Mouse (Mus musculus): ENCODE results near the gene Tmem211.

- no peak for TF ChIP-seq CTCF (IDR thresholded peaks at IDR 0.05; ENCODE audit: low read depth)
- TF ChIP-seq EP300 (IDR thresholded peaks at IDR 0.05; ENCODE audit: low read depth): no peak
Observed at GRCm38 (mm10) chr5:113219450-113219849, 7.3 kb upstream of the Tmem211 start.

All from liver, postnatal 0 days (tissue).